Mouse (Mus musculus) thymus, postnatal 14 days (tissue): ENCODE results near the gene Prkce.
A peak's percentile ranks its signal among the peaks of the same experiment; 100 is the strongest.

Source experiments
- DNase-seq: peaks from one replicate; pipeline ENCODE4 v3.0.0; 2021

Gene Prkce

DNA sequence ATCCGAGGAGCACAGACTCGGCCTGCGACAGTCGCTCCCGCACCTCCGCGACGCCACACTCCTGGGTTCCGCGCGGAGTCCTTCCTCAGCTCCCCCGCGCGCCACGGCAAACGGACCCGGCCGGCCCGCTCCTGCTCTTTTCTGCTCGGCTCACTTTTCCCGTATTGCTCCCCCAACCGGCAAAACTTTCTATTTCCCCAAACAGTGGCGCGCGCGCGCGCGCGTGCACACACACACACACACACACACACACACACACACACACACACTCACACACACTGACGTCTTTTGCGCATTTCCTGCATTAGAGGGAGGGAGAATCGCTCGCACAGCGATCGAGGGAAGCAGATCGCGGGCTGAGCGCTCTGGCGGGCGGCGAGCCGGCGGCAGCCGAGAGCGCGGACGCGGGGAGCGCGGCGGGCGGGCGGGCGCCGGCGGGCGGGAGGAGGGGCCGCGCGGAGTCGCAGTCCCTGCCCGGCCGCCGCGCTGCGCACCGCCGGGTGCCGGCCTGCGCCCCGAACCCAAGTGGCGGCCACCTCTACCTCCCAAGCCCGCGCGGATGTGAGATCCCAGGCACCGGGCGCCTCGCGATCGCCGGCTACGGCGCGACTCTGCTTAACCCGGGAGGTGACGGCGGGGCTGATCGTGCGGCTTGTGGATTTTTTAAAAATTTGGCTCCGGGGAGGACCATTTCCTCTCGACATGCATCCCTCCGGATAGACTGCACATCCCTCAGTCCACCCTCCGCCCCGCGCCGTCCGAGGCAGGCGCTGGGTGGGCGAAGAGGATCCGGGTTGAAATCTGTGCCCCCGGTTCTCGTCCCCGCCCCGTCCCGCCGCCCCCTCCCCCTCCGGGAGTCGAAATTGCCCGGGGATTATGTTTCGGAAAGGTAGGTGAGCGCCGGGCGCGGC, at the start of gene Prkce:
Prkce (plus strand) TSS at position 466 of the 911 bp plus-strand sequence.
- peak; percentile 88 for DNase-seq

DNA sequence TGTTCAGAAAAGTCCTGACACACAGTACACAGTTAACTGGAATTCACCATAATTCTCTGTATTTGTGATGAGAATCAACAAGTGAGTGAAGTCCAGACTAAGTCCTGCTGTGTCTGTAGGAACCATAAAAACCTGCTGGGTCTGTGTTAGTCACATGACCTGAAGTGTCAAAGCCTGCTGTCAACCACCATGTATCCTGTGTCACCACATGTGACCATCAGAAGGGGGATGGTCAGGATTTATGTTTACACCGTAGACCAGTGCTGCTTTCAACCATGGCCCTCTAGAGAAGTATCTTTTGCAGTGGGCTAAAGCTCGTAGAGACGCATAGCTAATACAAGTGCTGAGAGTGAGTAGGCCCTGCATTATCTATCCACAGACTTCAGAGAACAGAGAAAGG, 44.4 kb upstream of the Prkce start:
- DNase-seq = no peak

DNA sequence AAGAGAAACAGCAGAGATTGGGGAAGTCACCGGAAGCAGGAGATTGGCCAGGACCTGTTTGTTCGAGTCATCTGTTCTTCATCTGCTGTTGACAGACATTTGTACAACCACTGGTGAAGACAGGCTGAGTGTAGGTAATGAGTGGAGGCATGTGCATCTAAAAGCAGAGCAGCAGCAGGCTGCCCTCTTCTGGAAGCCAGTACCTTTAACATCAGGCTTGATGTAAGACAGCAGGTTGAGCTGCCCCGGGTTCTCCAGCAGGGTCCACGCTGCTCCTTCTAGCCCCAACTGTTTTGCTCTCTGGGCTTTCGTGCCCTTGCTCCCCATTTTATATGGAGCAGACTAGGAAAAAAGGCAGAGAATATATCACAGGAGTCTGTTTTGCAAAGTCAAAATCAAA, 41.7 kb upstream of the Prkce start:
- DNase-seq = no peak

DNA sequence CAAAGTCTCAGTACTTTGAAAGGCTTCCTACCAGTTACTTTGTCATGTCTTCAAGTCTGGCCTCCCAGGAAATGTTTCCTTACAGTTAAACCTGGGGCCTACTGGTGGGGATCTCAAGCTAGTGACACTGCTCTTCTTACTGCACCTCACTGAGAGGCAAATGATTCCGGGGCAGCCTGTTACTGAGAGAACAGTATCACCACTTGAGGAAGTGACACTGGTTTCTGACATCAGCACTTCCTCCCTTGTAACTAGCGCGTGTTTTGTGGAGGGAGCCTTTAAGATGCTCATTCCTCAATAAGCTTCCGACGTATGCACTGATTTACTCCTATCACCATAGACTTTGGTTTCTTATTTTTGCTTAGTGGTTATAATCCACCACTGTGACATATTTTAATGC, 39.4 kb upstream of the Prkce start:
- DNase-seq = no peak

DNA sequence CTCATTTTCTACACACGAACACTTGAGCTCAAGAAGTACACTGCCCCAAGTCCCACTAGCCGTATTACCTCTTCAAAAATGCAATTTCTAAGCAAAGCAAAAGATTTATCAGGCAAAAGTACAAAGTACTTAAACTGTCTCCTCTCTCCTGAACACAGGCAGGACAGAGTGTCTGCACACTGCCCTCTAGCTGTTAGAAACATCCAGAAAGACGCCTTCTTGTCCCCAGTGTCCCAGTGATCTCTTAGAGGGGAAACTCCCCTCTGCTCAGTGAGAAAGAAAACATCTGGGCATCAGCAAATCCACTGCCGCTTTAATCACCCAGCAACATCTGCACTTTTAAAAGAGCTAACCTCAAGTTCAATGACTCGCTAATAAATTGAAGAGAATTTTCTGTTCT, 35.1 kb upstream of the Prkce start:
- no peak for DNase-seq

DNA sequence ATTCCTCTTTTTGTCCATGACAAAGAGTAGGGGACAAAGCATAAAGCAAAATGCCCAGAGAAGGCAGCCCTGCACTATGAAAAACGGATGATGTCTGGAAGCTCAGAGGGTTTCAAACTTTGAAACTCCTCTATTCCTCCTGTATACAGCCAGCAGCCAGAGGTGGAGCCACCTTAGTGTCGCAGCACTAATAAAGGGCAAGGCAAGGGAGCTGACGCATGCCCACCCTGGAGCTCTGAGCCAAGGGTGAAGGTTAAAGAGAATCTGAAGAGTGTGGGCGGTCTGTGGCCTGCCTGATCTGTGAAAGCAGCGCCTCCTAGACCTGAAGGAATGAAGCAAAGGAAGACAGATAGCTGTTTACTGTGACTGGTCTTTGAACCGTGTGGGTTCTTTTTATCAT, 33.1 kb upstream of the Prkce start:
- DNase-seq = no peak

DNA sequence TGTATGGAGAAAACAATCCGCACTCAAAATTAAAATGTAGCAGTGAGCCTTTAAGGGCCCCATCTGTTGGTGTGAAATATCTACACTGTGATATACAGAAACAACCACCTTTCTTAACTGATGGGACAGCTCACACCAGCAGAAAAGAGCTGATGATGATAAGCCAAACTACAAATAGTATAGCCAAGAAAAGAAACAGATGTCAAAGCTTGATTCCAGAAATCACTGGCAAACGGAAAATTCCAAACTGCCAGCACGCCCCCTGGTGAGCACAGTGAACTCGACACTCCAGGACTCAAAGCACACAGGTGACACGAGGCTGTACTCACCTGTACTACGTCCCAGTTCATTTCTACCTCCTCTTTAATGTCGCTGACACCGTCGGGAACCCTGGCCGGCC, 31.8 kb upstream of the Prkce start:
- DNase-seq = no peak

DNA sequence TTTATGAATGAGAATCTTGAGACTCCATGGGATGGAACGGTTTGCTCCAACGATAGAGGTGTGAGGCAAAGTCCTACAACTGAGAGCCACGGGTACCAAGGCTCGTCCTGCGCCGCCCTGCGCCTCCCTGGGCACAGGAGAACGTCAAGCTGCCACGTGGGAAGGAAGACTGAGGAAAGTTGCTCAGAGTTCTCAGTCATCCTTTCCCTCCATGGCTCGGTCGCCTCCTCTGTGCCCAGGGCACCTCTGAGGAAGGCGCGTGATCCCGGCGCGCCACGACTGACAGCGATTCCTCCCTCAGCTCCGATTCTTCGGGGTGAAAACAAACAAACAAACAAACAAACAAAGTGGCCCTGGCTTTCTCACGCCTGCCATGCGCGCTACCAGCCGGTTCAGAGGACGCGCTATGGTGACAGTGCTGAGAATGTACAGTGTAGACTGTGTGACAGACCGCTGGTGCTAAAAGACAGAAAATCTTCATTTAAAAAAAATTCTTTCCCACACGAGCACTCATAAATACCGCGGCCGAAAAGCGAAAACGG, 23.0 kb upstream of the Prkce start:
- DNase-seq = peak; percentile 39

DNA sequence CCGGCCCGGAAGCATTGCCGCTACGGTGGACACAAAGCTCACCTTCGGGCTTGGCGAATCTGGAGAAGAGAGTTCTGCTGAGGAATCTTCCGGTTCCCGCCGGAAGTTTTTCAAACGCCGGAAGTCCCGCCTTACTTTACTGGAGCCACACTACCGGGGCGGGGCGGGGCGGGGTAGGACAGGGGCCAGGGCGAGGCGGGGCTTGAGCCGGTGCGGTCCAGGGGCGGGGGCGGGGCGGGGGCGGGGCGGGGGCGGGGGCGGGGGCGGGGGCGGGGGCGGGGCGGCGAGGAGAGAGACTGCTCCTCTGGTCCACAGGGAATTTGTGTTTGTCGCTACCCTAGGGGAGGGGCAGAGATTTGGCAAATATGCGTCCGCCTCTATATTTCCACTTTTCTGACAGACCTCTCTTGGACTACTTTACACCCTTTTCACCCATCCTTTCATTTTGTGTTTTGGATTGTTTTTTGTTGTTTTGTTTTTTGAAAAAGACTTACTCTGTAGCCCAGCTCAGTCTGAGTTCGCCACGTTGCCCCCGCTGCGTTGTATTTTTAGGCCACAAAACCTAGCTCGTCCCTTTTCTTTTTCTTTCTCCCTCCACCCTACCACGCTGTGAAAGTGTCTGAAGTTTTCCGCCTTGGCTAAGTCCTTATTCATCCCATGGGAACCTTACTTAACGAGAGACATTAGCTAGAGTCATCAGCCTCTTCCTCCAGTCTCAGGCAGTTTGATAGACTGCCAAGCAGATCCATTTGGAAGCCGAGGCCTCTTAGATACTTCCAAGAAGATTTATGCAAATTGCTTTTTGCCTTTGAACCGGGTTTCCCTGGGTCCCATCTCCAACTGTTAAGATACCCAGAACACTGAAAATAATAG, 22.3 kb upstream of the Prkce start, which contains the start of gene Srbd1:
Srbd1 (minus strand) TSS at position 97 of the 873 bp plus-strand sequence.
- peak; percentile 92 for DNase-seq

DNA sequence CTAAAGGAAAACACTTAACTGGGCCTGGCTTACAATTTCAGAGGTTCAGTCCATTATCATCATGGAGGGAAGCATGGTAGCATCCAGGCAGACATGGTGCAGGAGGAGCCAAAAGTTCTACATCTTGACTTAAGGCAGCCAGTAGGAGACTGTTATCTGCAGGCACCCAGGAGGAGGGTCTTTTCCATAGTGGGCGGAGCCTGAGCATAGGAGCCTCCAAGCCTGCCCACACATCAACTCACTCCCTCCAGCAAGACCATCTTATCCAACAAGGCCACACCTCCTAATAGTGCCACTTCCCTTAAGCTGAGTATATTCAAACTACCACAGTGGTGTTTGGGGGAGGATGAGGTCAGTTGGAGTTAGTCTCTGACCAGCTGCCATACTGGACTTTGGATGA, 17.9 kb upstream of the Prkce start:
- DNase-seq = no peak

DNA sequence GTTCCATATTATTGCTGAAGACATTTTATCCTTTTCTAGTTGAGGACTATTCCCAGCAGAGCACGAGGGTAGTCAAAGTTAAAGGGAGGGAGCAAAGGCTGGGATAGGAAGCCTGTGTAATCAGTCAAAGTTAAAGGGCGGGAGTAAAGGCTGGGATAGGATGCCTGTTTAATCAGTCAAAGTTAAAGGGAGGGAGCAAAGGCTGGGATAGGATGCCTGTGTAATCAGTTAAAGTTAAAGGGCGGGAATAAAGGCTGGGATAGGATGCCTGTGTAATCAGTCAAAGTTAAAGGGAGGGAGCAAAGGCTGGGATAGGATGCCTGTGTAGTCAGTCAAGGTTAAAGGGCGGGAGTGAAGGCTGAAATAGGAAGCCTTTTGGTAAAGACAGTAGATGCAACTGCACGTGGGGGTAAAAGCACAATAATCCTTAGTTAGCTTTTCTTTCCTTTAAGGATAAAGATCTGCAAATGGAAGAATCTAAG, 16.7 kb upstream of the Prkce start:
- DNase-seq = peak; percentile 25

DNA sequence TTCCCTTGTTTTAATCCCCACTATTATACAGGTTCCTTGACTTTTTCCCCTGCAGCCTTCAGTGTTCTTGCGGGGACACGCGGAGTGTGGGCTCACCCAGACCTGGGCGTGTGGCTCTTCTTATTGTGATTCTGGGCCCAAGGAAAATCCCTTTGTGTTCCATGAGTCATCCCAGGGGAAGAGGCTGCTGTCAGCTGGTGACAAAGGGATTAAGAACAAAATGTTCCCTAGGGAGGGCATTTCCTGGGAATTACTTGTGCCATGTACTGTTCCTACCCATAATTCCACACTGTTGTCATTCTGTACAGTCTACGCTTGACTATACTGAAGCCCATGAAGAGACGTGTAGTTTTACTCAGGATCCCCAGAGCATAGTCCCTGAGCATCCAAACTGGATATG, 10.6 kb upstream of the Prkce start:
- DNase-seq = no peak

DNA sequence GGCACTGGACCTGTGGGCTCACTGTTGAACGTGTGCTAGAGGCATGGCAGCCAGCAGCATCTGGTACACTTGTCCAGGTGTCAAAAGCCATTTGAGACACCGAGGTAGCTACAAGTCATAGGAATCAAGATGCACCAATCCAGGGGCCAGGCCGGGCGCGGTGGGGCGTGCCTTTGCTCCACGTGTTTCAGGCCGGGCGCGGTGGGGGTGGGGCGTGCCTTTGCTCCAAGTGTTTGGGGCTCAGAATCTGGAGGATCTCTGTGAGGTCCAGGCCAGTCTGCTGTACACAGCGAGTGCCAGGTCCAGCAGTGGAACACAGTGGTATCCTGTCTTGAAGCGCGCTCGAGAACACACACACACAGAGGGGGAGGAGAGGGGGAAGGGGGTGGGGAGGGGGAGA, 4.9 kb upstream of the Prkce start:
- DNase-seq = no peak

DNA sequence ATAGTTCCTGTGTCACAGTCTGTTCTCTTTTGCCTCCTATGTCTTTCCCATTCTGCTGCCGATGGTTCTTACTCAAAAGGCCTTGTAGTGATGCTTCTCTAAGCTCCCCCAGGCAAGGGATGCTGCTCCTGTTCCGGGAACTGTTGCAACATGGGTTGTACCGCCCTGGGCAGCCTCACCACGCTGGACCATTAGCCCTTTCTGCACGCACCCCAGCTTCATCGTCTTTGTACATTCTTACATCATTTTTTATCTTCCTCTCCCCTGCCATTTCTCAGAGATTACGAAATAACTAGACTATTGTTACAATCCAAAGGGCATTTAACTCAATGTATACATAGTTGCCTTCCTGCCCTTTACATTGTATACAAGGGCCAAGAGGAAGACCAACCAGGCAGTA, 3.2 kb upstream of the Prkce start:
- no peak for DNase-seq

DNA sequence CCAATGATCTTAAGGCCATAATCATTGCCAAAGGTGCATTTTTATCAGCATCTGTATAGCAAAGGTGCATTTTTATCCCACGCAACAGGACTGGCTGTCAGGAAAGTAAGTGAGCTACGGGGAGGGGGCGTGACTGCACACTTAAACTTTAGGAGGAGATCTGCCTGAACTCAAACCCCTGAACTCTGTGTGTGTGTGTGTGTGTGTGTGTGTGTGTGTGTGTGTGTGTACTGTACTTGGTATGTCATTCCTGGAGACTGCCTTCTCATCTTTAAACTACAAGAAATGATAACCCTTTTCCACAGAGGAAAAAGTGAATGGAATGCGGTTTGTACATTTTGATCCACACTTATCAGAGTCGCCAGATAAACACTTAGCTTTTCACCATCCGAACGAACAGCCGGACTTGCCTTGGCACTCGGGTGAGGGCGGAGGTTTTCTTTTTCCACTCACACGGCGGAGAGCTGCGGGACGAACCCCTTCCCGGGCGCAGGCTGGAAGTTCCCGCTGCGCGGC, 1.5 kb upstream of the Prkce start:
- DNase-seq = no peak

DNA sequence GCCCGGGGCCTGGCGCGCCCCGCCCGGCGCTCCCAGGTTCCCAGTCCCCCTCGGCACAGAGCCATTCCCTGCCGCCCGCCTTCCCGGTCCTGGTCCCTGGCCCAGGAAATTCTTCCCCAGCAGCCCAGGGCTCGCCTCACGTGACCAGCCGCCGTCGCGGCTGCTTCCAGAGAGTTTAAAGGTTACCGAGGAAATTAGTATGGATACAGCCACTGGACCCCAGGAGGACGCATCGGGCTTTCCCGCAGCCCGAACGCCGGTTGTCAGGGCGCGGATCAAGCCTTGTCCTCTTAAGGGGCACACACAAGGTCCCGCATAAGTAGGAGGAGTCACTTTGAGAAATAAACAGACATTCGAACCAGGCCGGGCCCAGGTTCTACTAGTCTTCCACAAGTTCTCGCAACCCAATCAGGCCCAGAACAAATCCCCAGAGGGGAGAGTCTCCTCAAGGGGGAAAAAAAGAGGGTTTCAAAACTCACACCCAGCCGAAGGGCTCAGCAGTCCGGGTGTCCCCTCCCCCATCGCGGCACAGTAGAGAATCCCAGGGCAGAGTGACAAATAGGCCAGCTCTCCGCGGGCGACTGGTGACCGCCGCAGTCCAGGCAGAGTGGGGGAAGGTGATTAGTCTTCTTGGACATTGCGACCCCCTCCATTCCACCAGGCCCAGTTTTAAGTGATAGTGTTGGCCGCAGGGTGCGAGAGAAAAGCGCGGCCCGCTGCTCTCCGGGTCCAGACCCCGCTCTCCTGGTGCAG, 842 bp upstream of the Prkce start:
- DNase-seq = peak; percentile 68

DNA sequence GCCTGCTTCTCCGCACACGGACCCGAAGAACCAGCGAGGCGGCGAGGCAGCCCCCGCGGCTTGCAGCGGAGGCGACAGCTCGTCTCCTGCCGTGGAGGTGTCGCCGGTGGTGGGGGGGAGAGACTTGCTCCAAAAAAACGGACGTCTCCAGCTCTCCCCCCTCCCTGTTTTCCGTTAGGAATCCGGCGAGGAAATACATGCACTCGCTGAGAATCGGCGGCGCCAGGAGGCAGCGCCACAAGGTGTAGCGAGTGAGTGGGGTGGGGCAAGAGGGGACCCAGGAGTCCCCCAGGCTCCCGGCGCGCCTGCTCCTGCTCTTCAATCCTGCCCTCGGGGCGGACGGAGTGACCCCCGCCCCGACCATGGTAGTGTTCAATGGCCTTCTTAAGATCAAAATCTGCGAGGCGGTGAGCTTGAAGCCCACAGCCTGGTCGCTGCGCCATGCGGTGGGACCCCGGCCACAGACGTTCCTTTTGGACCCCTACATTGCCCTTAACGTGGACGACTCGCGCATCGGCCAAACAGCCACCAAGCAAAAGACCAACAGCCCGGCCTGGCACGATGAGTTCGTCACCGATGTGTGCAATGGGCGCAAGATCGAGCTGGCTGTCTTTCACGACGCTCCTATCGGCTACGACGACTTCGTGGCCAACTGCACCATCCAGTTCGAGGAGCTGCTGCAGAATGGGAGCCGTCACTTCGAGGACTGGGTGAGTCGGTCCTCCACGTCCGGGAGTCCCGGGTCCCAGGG, 821 bp downstream of the Prkce start:
- peak; percentile 55 for DNase-seq

DNA sequence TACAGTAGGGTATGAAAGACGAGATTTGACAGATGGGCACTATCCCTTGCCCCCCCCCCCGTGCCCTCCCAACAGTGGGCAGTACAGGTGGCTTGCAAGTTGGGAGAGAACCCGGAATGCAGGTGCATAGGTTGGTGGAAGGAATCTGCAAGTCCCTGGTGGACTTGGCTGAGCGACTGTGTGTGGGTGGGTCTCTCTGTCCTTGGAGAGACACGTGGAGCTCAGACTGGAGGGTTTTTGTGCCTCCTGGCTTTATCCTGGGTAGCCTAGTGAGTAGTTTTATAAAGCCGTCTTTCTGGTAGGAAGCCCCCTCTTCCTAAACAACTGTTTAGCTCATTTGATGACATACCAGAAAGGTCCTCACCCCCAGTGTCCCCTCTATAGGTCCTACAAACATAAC, 1.5 kb downstream of the Prkce start:
- no peak for DNase-seq

DNA sequence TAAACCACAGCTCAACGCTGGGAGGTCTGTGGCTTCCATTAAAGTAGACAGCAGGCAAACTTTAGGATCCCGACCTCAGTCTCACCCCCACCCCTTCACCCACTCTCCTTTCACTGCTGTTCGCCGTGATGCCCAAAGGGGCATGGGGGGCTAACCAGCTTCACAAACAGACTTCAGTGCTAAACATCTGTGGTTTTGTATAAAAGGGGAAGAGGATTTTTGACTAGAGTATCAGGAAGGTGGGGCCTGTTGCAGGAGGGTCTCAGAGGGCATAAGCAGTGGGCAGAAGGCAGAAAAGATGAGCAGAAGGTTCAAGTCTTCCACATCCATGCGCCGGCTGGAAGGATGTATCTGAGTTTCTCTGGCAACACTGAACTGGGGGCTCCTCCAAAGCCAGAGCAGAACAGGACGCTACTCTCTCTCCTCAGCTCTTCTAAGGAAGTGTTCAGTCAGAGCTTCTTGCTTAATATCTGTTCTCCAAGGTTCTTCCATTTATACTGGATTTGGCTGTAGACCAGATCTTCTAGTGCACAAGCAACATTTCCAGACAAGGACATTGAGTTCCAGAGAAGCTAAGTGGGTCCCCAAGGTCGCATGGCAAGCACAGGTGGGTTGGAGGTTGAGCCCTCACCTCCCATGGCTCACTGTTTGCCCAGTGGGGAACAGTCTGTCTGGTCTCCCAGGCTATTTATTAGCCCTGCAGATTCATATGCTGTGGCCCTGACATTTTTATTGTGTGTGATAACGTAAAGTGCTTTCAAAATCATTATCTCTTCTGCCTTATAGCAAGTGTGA, 2.8 kb downstream of the Prkce start:
- no peak for DNase-seq

DNA sequence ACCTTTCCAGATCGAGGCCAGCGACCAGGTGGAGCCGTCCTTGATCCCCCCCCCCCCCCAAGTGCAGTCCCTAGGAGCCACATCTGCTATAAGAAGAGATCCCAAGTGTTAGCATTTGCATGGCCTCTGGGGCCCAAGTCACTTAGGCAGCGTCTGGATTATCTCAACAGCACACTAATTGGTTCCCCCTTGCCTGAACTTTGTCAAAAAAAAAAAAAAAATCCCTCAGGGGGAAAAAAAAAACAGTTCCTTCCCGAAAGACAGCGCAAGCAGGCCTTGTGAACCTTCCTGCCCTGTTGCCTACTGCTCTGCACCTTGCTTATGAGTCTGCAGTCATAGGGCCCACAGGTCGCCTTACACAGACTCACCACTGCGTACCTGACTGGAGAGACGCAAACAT, 7.9 kb downstream of the Prkce start:
- DNase-seq = no peak

DNA sequence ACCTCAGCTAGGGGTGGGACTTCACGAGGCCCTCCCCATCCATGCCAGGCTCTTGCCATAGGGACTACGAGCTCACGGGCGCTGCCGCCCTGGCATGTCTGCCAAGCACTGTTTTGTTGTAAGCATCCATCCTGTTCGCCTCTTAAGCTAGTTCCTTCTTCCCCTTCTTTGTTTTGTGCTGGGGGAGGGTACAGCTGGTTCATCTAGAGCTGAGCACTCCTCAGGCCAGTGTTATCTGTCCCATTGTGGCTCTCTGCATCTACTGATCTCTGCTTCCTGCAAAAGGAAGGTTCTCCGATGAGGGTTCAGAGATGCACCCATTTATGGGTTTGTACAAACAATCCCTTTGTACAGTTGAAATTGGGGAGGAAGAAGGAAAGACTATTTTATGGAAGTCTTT, 9.1 kb downstream of the Prkce start:
- no peak for DNase-seq
